Mouse (Mus musculus) activated CD4-positive, CD25-positive, alpha-beta regulatory T cell, adult 4 months (primary cell): ENCODE measurements around the gene Trnp1. TPM values are rescaled to one million over a fixed set of nuclear protein-coding genes. Genes with fewer than 3 reads are reported as not detected.

Source experiments
- ATAC-seq: one replicate; pipeline ENCODE4 v1.8.0; 2017
- polyA plus RNA-seq, 2 experiments: library from polyadenylated mRNA; unstranded; fragments of 100-300 nt; shearing (Covaris generic); gene quantifications; one replicate each; pipeline ENCODE4 v1.2.1; 2017

Gene Trnp1
- polyA plus RNA-seq, 2 experiments from 2014 or later, result not detected

DNA sequence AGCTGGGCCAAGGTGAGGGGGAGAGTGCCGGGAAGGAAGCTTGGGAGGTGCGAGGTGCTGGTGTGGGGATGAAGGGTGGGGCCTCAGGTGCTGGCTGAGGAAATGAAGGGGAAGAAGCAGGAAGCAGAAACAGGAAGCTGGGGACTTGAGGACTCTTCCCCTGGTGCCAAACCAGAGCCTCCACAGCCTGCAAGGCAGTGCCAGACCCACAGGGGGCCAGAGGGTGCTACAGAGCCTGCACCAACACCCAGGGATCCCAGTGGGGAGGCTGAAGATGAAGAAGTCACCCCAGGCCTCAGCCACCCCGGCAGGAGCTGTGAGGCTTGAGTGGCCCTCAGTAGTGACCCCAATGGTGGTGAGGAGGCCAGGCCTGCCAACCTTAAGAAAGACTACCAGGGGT lies 40.3 kb downstream of the Trnp1 start:
- no peak for ATAC-seq

DNA sequence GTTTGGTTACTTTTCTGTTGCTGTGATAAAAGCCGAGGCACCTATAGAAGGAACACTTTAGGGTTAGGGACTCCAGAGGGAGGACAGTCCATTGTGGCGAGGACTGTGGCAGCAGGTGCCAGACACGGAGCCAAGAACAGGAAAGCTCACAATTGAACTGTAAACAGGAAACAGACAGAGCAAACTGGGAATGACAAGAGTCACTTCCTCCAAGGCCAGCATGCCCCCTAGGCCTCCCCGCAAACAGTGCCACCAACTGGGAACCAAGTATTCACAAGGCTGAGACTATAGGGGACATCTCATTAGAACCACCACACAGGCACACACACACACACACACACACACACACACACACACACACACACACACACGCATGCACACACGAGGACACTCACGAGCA lies 45.9 kb downstream of the Trnp1 start:
- no peak for ATAC-seq

DNA sequence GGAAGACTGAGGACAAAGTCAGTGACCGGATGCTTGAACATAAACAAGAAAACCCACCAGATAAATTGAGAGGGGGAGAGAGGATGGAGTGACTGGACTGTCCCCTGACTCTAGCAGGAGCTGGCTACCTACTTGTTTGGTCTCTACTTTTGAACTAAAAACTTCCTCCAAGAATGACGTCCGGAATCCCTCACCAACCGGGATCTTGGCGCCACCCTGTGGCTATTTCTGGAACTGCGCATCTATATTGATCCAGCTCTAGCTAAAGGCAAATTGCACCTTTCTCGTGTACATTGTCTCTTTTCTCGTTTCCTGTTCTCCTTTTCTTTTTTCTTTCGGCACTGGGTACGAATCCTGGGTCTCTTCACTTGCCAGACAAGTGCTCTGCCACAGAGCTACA lies 46.8 kb downstream of the Trnp1 start:
- ATAC-seq, result no peak

DNA sequence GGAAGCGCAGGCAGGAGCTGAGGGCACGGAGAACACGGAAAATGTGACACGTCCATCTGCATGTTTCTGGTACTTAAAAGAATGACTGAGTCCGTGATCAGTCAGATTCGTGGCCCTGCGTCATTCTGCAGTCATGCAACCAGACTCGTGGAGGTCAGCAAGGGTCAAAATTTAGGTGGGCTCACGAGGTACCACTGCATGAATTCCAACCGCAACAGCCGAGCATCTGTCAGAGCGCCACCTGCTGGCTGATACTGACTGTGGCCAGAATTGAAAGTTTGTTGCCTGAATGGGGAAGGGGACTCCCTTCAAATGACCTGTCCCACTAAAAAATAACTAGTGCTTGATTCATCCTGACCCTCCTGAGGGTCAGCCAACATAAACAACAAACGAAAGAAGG lies 48.6 kb downstream of the Trnp1 start:
- no peak for ATAC-seq

DNA sequence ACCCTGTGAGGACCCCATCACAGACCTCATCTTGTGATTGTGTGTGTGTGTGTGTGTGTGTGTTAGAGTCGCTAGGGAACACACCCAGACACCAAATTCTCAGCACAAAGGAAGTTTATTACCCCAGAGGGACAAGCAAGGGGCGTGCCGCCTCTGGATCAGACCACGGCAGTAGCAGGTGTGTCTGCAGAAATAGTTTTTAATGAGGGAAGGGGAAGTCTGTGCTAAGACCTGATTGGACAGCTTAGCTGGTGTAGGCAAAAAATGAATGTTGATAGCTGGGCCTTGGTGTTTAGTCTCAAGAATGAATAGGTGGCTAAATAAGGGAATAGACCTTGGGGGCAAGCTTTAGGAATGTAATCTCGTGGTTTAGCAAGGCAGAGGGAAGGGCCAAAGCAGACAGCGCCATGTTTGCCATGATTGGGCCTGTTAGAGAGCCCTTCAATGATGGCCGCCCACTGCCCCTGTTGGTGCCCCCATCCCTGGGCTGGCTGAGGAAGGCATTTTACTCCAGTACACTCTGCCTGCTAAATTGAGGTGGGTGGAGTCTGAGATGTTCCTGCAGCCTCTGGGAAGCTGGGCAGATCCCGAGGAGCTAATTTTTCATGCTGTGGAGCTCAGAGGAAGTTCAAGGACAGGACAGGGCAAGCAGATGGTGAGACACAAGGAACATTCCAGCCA lies 49.5 kb downstream of the Trnp1 start:
- no peak for ATAC-seq

DNA sequence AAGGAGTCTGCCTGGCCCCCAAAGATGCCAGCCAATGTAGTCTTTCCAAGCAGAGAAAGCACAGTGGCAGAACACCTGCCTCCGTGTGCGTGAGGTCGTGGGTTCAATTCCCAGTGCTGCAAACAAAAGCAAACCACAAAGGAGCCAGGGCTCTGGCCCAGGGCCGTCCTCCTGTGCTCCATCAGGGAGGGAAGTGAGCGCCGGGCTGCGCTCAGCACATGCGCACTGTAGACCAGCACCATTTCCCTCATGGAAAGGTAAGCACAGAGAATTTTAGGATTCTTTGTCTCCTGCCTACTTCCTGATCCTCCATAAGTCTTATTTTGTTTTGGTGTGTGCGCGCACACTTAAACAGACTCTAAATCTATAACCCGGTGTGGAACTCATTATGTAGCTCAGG lies 50.4 kb downstream of the Trnp1 start:
- no peak for ATAC-seq

DNA sequence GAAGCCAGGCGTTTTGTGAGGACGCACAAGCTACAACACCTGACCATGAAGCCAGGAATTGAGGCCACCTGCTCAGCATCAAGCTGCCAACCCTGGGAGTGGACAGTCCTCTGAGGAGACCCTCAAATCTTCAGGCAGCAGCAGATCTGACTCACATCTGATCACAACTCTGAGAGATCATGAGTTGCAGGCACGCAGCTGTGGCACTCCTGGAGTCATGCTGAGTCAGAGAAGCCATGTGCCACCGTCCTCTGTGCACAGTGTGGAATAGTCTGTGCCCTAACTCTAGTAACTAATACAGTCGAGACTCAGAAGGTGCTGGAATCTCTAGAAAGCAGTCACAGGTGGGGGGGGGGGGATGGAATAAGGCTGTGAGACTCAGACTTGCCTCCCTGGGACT lies 51.0 kb downstream of the Trnp1 start:
- no peak for ATAC-seq

DNA sequence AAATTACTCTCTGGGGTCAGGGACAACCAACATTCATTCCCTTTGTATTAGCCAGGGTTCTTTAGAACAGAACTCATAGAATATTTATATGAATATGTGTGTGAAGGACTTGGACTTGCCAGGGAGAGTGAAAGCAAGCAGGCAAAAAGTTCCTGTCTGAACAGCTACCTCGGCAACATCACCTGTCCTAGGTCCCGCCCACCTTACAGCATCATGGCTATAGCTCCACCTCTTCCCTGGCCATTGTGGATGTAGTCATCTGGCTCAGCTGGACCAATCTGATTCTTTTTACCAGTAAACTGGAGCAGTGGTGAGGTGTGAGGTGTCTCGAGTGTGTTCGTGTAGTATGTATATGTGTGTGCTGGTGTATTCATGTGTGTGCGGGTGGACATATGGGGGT lies 52.6 kb downstream of the Trnp1 start:
- no peak for ATAC-seq

DNA sequence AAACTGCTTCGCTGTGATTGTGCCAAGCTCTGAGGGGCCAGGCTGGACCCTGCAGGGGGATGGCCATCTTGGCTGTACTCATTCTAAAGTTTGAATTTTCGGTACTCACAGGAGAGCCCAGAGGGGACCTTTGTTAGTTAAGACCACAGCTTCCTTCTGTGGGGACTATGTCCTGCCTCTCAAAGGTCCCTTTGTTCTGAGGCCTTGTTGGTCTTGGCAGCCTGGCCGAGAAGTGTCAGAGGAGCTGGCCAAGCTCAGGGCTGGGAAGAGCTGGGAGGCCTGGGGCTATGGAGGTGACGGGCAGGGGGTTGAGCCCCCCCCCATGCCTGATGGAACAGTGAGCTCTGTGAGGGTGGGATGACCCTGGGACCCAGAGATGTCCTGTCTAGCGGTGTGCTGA lies 55.3 kb downstream of the Trnp1 start:
- no peak for ATAC-seq

DNA sequence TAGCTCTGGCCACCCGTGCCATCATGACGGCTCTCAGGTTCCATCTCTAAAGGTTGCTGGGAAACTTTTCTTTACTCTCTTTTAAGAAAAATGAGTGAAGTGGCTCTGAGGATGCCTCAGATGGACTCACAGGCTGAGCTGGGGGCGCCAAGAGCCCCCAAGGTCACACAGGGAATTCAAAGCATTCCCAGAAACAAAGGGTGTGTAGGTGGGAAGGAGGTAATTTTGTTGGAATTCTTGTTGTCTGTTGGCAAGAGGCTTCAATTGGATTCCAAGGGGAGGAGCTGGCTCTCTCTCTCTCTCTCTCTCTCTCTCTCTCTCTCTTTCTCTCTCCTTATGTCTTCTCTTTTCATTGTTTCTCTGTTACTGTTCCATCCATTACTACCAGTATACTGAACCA lies 56.2 kb downstream of the Trnp1 start:
- no peak for ATAC-seq

Other genes with a start within 250 kb of the Trnp1 start
- 10 to 100 TPM; 29.6 to 45.6 TPM for gene Sytl1, start 235.4 kb downstream of the Trnp1 start, polyA plus RNA-seq
- gene Tmem222, start 220.8 kb downstream of the Trnp1 start, polyA plus RNA-seq, result 10 to 100 TPM; 72.4 to 77.5 TPM
- gene Wdtc1, start 145.1 kb downstream of the Trnp1 start, polyA plus RNA-seq, result 1 to 10 TPM; 5.5 to 8.9 TPM
- gene Slc9a1, start 128.8 kb downstream of the Trnp1 start, polyA plus RNA-seq, result 10 to 100 TPM; 10.4 to 11.3 TPM
- not detected for gene Tent5b, start 18.4 kb downstream of the Trnp1 start, polyA plus RNA-seq
- gene Kdf1, start 20.4 kb upstream of the Trnp1 start, polyA plus RNA-seq, result not detected
- gene Nudc, start 47.4 kb upstream of the Trnp1 start, polyA plus RNA-seq, result 10 to 100 TPM; 32.7 to 55.9 TPM
- not detected for gene Nr0b2, start 54.8 kb upstream of the Trnp1 start, polyA plus RNA-seq
- gene Gpatch3, start 76.2 kb upstream of the Trnp1 start, polyA plus RNA-seq, result 1 to 10 TPM; 1.1 to 1.7 TPM
- 1 to 10 TPM; 7.8 to 7.9 TPM for gene Gpn2, start 85.8 kb upstream of the Trnp1 start, polyA plus RNA-seq
- 10 to 100 TPM; 10.2 to 22.2 TPM for gene Sfn, start 103.6 kb upstream of the Trnp1 start, polyA plus RNA-seq
- gene Zdhhc18, start 151.6 kb upstream of the Trnp1 start, polyA plus RNA-seq, result 10 to 100 TPM; 25.8 to 28.8 TPM
- gene Pigv, start 174.1 kb upstream of the Trnp1 start, polyA plus RNA-seq, result 10 to 100 TPM; 10.6 to 11.9 TPM